Mouse (Mus musculus): Measurements from ENCODE around the gene Gm6217. TPM values are rescaled to one million over a fixed set of nuclear protein-coding genes. Genes with fewer than 3 reads are reported as not detected.
A peak's percentile ranks its signal among the peaks of the same experiment; 100 is the strongest.
"Not testable (repeated sequence)": the region's sequence is repeated elsewhere in the genome, so short reads cannot be mapped to it uniquely, and the experiment has no call there.

Gene Gm6217
- total RNA-seq (2021): not detected
- long read RNA-seq, experiment 1: 0 reads
- long read RNA-seq, experiment 2: 0 reads

GRCm38 (mm10) chr1:82931326-82931725, at the start of gene Gm6217:
Gene Gm6217, minus strand, starts transcription at chr1:82931399.
- H3K27ac ChIP-seq; H3K4me3 ChIP-seq; DNase-seq (ENCODE audit: low spot score in 2 of 2): not testable (repeated sequence)

GRCm38 (mm10) chr1:82977840-82978239, 46.6 kb upstream of the Gm6217 start:
- DNase-seq (ENCODE audit: low spot score in 2 of 2): no peak
- no peak overlapping the region for H3K27ac ChIP-seq
- H3K4me3 ChIP-seq: no peak overlapping the region
- no peak for TF ChIP-seq CTCF (conservative IDR thresholded peaks at IDR 0.05)

GRCm38 (mm10) chr1:82975750-82976149, 44.6 kb upstream of the Gm6217 start:
- Histone ChIP-seq H3K27ac (no peak overlapping the region; the same call in 1 of the 2 replicates), H3K4me3 (no peak overlapping the region)
- DNase-seq (ENCODE audit: low spot score in 2 of 2): no peak
- no peak for TF ChIP-seq CTCF (conservative IDR thresholded peaks at IDR 0.05)

GRCm38 (mm10) chr1:82974342-82974741, 43.1 kb upstream of the Gm6217 start:
- no peak for TF ChIP-seq CTCF (conservative IDR thresholded peaks at IDR 0.05)
- Histone ChIP-seq H3K27ac (peak overlapping the region; percentile 40), H3K4me3 (no peak overlapping the region)
- no peak for DNase-seq (ENCODE audit: low spot score in 2 of 2)

GRCm38 (mm10) chr1:82973901-82974300, 42.7 kb upstream of the Gm6217 start:
- peak overlapping the region; percentile 72 for H3K27ac ChIP-seq
- H3K4me3 ChIP-seq: no peak overlapping the region
- DNase-seq (ENCODE audit: low spot score in 2 of 2): no peak
- TF ChIP-seq CTCF (conservative IDR thresholded peaks at IDR 0.05): no peak

- no peak for DNase-seq (ENCODE audit: low spot score in 2 of 2)
- peak; percentile 63 for TF ChIP-seq CTCF (conservative IDR thresholded peaks at IDR 0.05)
- Histone ChIP-seq H3K27ac (peak overlapping the region; percentile 72), H3K4me3 (no peak overlapping the region)
Measured at GRCm38 (mm10) chr1:82973244-82973643, 42.0 kb upstream of the Gm6217 start.

- H3K27ac ChIP-seq: peak overlapping the region; percentile 9; the same call in 1 of the 2 replicates
- DNase-seq (ENCODE audit: low spot score in 2 of 2): no peak
- no peak overlapping the region for H3K4me3 ChIP-seq
- TF ChIP-seq CTCF (conservative IDR thresholded peaks at IDR 0.05): no peak
Measured at GRCm38 (mm10) chr1:82972046-82972445, 40.8 kb upstream of the Gm6217 start.

GRCm38 (mm10) chr1:82966413-82966812, 35.2 kb upstream of the Gm6217 start:
- no peak overlapping the region for H3K27ac ChIP-seq
- DNase-seq (ENCODE audit: low spot score in 2 of 2): no peak
- no peak for TF ChIP-seq CTCF (conservative IDR thresholded peaks at IDR 0.05)
- no peak overlapping the region for H3K4me3 ChIP-seq

- no peak for DNase-seq (ENCODE audit: low spot score in 2 of 2)
- H3K4me3 ChIP-seq: no peak within 1 kb of the TSS
- H3K27ac ChIP-seq: no peak within 1 kb of the TSS
- TF ChIP-seq CTCF (conservative IDR thresholded peaks at IDR 0.05): no peak
Measured at GRCm38 (mm10) chr1:82959870-82960385, 28.7 kb upstream of the Gm6217 start, which contains the start of gene Gm47955. Gene Gm47955, plus strand, starts transcription at chr1:82960286.

- H3K4me3 ChIP-seq; H3K27ac ChIP-seq; DNase-seq (ENCODE audit: low spot score in 2 of 2): not testable (repeated sequence)
Measured at GRCm38 (mm10) chr1:82955913-82956312, 24.7 kb upstream of the Gm6217 start, which contains the start of gene Gm7544. Gene Gm7544, minus strand, starts transcription at chr1:82956013.

GRCm38 (mm10) chr1:82948601-82949000, 17.4 kb upstream of the Gm6217 start:
- Histone ChIP-seq H3K27ac (no peak overlapping the region), H3K4me3 (no peak overlapping the region)
- DNase-seq (ENCODE audit: low spot score in 2 of 2): no peak
- TF ChIP-seq CTCF (conservative IDR thresholded peaks at IDR 0.05): no peak

GRCm38 (mm10) chr1:82946029-82946428, 14.8 kb upstream of the Gm6217 start:
- not testable (repeated sequence) for H3K4me3 ChIP-seq; H3K27ac ChIP-seq; DNase-seq (ENCODE audit: low spot score in 2 of 2)

GRCm38 (mm10) chr1:82943295-82943694, 12.1 kb upstream of the Gm6217 start, which contains the start of gene A030003K21Rik:
Gene A030003K21Rik, minus strand, starts transcription at chr1:82943388.
- DNase-seq (ENCODE audit: low spot score in 2 of 2); H3K4me3 ChIP-seq; H3K27ac ChIP-seq: not testable (repeated sequence)

GRCm38 (mm10) chr1:82942505-82942904, 11.3 kb upstream of the Gm6217 start:
- DNase-seq (ENCODE audit: low spot score in 2 of 2); H3K27ac ChIP-seq; H3K4me3 ChIP-seq: not testable (repeated sequence)
